14 mouse cellular contexts compared by ENCODE assay signal in genomic region chr5:108708981-108709731, GRCm38 (mm10). TPM values are rescaled to one million over a fixed set of nuclear protein-coding genes. Genes with fewer than 3 reads are reported as not detected.
A peak's percentile ranks its signal among the peaks of the same experiment; 100 is the strongest.
DNase-seq lines count a peak whose midpoint lies in the region; ATAC-seq and TF ChIP-seq lines count a peak whose summit lies in the region.
"Had no signal": no experiment of that assay in that cellular context is flagged by ENCODE, and none has a peak within 500 bp of the region (broad histone marks: within the 10 kb centered on the region; RNA-seq: fewer than 3 reads in every experiment).

No protein-coding gene starts in this region.

- peaks cover 45% of the 10 kb centered on the region for H3K36me3 ChIP-seq in hindbrain, embryonic 10.5 days
- peaks cover 29% of the 10 kb centered on the region for H3K36me3 ChIP-seq in hindbrain, embryonic 12.5 days
- peaks cover 8% of the 10 kb centered on the region for H3K36me3 ChIP-seq in liver, embryonic 14.5 days (replicated peaks; ENCODE audit: control insufficient read depth, insufficient read depth, low read depth)

- H3K27ac ChIP-seq in hindbrain, embryonic 10.5 days: peak overlapping the region; percentile 37; the same call in 1 of the 2 replicates
- H3K27ac ChIP-seq in hindbrain, embryonic 12.5 days: no peak overlapping the region
- no peak overlapping the region; the same call in 1 of the 2 replicates for H3K27ac ChIP-seq in liver, embryonic 14.5 days
- H3K27ac ChIP-seq: forebrain, embryonic 13.5 days; left cerebral cortex, adult 2 months had no signal

- H3K4me1 ChIP-seq in hindbrain, embryonic 10.5 days (replicated peaks): peaks cover 8% of the 10 kb centered on the region
- H3K4me1 ChIP-seq in hindbrain, embryonic 12.5 days: no peaks in the 10 kb centered on the region
- peaks cover 25 to 27% of the 10 kb centered on the region in 2 experiments for H3K4me1 ChIP-seq in liver, embryonic 14.5 days (replicated peaks; ENCODE audit: control insufficient read depth in 2 of 2, insufficient read depth in 2 of 2, low read length in 1 of 2)
- H3K4me1 ChIP-seq: forebrain, embryonic 13.5 days had no signal

- H3K9me3 ChIP-seq in hindbrain, embryonic 10.5 days: no peaks in the 10 kb centered on the region
- H3K9me3 ChIP-seq in hindbrain, embryonic 12.5 days (replicated peaks): no peaks in the 10 kb centered on the region
- no peaks in the 10 kb centered on the region for H3K9me3 ChIP-seq in liver, embryonic 14.5 days (ENCODE audit: control insufficient read depth, low read length)
- H3K9me3 ChIP-seq: forebrain, embryonic 13.5 days had no signal

- no peak for DNase-seq in hindbrain, embryonic 10.5 days (ENCODE audit: low spot score)
- DNase-seq in retina, postnatal 1 day: peak; percentile 20
- DNase-seq in retina, embryonic 14.5 days (ENCODE audit: low spot score): no peak
- no peak for DNase-seq in liver, embryonic 14.5 days (ENCODE audit: low read depth in 3 of 3, low spot score in 3 of 3)
- DNase-seq in embryo, embryonic 10.5 days (ENCODE audit: low spot score): no peak
- DNase-seq in thymus, postnatal 0 days (ENCODE audit: low spot score): no peak
- DNase-seq: cerebellum, adult 8-10 months; lung, adult 2 months; right cerebral cortex, postnatal 25 days; thymus, postnatal 4 days had no signal

- H3K4me3 ChIP-seq in hindbrain, embryonic 10.5 days: no peak overlapping the region
- no peak overlapping the region for H3K4me3 ChIP-seq in hindbrain, embryonic 12.5 days
- no peak overlapping the region for H3K4me3 ChIP-seq in liver, embryonic 14.5 days (ENCODE audit: insufficient read depth in 1 of 2, low read depth in 2 of 2, low read length in 2 of 2)
- H3K4me3 ChIP-seq: forebrain, embryonic 13.5 days; left cerebral cortex, adult 2 months had no signal

- no peak overlapping the region for H3K4me2 ChIP-seq in hindbrain, embryonic 12.5 days (replicated peaks)
- H3K4me2 ChIP-seq in liver, embryonic 14.5 days (ENCODE audit: low read depth): no peak overlapping the region
- H3K4me2 ChIP-seq: forebrain, embryonic 13.5 days had no signal

- ATAC-seq in hindbrain, embryonic 12.5 days (ENCODE audit: low FRiP score): no peak
- peak; percentile 39 for ATAC-seq in liver, embryonic 14.5 days (ENCODE audit: insufficient read depth)
- ATAC-seq: forebrain, embryonic 13.5 days had no signal

- 64% methylated on average over 6 of the region's 6 CpGs for WGBS in hindbrain, embryonic 10.5 days
- WGBS in hindbrain, embryonic 12.5 days: 68% methylated on average over 6 of the region's 6 CpGs
- 47% methylated on average over 6 of the region's 6 CpGs for WGBS in liver, embryonic 14.5 days (ENCODE audit: insufficient replicate concordance)

- TF ChIP-seq EP300 in liver, embryonic 14.5 days (IDR thresholded peaks at IDR 0.05; ENCODE audit: low read depth): no peak

- TF ChIP-seq CTCF in liver, embryonic 14.5 days (IDR thresholded peaks at IDR 0.05; ENCODE audit: low read depth): no peak

- H3K9ac ChIP-seq in hindbrain, embryonic 12.5 days: no peak overlapping the region
- no peak overlapping the region for H3K9ac ChIP-seq in liver, embryonic 14.5 days (replicated peaks)
- H3K9ac ChIP-seq: forebrain, embryonic 13.5 days had no signal

- no peaks in the 10 kb centered on the region for H3K27me3 ChIP-seq in hindbrain, embryonic 10.5 days (ENCODE audit: insufficient read depth, poor library complexity, severe bottlenecking)
- H3K27me3 ChIP-seq in hindbrain, embryonic 12.5 days: no peaks in the 10 kb centered on the region
- no peaks in the 10 kb centered on the region for H3K27me3 ChIP-seq in liver, embryonic 14.5 days (ENCODE audit: control insufficient read depth, insufficient read depth, low read length)
- H3K27me3 ChIP-seq: forebrain, embryonic 13.5 days had no signal

RNA-seq across cellular contexts. Expression of gene Fgfrl1, which starts 17.0 kb away (rescaled TPM):
- polyA plus RNA-seq in hindbrain, embryonic 10.5 days (2016; fragmentation: Nextera tagmentation; extraction: Ambion mirVana): 14.7 and 16.3 TPM in 2 replicates
- polyA plus RNA-seq in hindbrain, embryonic 12.5 days (2016; fragmentation: Nextera tagmentation; extraction: Ambion mirVana): 25.3 and 29.4 TPM in 2 replicates
- 11.0 and 12.7 TPM in 2 replicates for polyA plus RNA-seq in liver, embryonic 14.5 days (2012; rRNA removed)
- polyA plus RNA-seq in liver, embryonic 14.5 days (2014; fragmentation: Nextera tagmentation; extraction: Ambion mirVana): 5.9 and 7.4 TPM in 2 replicates
- 4.1 and 5.1 TPM in 2 replicates for polyA plus RNA-seq in thymus, postnatal 0 days (2015; fragmentation: Nextera tagmentation; extraction: Ambion mirVana)

RNA-seq across cellular contexts. Expression of gene Slc26a1, which starts 33.8 kb away (rescaled TPM):
- 0.57 and 0.99 TPM in 2 replicates for polyA plus RNA-seq in hindbrain, embryonic 10.5 days (2016; fragmentation: Nextera tagmentation; extraction: Ambion mirVana)
- 1.6 and 1.7 TPM in 2 replicates for polyA plus RNA-seq in hindbrain, embryonic 12.5 days (2016; fragmentation: Nextera tagmentation; extraction: Ambion mirVana)
- 15.3 and 17.9 TPM in 2 replicates for polyA plus RNA-seq in liver, embryonic 14.5 days (2012; rRNA removed)
- 12.6 and 15.5 TPM in 2 replicates for polyA plus RNA-seq in liver, embryonic 14.5 days (2014; fragmentation: Nextera tagmentation; extraction: Ambion mirVana)
- 0.14 and 0.20 TPM in 2 replicates for polyA plus RNA-seq in thymus, postnatal 0 days (2015; fragmentation: Nextera tagmentation; extraction: Ambion mirVana)
- polyA plus RNA-seq: large intestine, adult 2 months had no signal

RNA-seq across cellular contexts. Expression of gene Dgkq, which starts 39.7 kb away (rescaled TPM):
- 11.1 and 15.1 TPM in 2 replicates for polyA plus RNA-seq in hindbrain, embryonic 10.5 days (2016; fragmentation: Nextera tagmentation; extraction: Ambion mirVana)
- 21.9 and 23.5 TPM in 2 replicates for polyA plus RNA-seq in hindbrain, embryonic 12.5 days (2016; fragmentation: Nextera tagmentation; extraction: Ambion mirVana)
- 4.7 TPM in 2 replicates for polyA plus RNA-seq in liver, embryonic 14.5 days (2012; rRNA removed)
- 1.9 and 2.3 TPM in 2 replicates for polyA plus RNA-seq in liver, embryonic 14.5 days (2014; fragmentation: Nextera tagmentation; extraction: Ambion mirVana)
- 5.0 and 6.6 TPM in 2 replicates for polyA plus RNA-seq in thymus, postnatal 0 days (2015; fragmentation: Nextera tagmentation; extraction: Ambion mirVana)

RNA-seq across cellular contexts. Expression of gene Idua, which starts 49.0 kb away (rescaled TPM):
- 12.0 and 12.8 TPM in 2 replicates for polyA plus RNA-seq in hindbrain, embryonic 10.5 days (2016; fragmentation: Nextera tagmentation; extraction: Ambion mirVana)
- polyA plus RNA-seq in hindbrain, embryonic 12.5 days (2016; fragmentation: Nextera tagmentation; extraction: Ambion mirVana): 11.2 and 12.9 TPM in 2 replicates
- 3.0 and 3.1 TPM in 2 replicates for polyA plus RNA-seq in liver, embryonic 14.5 days (2012; rRNA removed)
- polyA plus RNA-seq in liver, embryonic 14.5 days (2014; fragmentation: Nextera tagmentation; extraction: Ambion mirVana): 2.5 and 2.9 TPM in 2 replicates
- polyA plus RNA-seq in thymus, postnatal 0 days (2015; fragmentation: Nextera tagmentation; extraction: Ambion mirVana): 5.4 and 6.2 TPM in 2 replicates
